Mouse (Mus musculus) hindbrain, embryonic 11.5 days (tissue): ENCODE data around the gene Plscr5. TPM values are rescaled to one million over a fixed set of nuclear protein-coding genes. Genes with fewer than 3 reads are reported as not detected.

Experiments used
- ATAC-seq: fragments of 200-750 bp; cut with Nextera tagmentation; 2 replicates; pipeline ENCODE4 v1.8.0; 2017; ENCODE audit warnings: mild to moderate bottlenecking, moderate TSS enrichment, moderate library complexity; ENCODE audit not compliant: low FRiP score
- DNase-seq: peaks from one replicate; pipeline ENCODE4 v3.0.0-alpha.2; 2015; ENCODE audit warnings: low spot score
- H3K27ac ChIP-seq: fragments of 300-500 bp; sonication (generic); 2 replicates; pipeline ENCODE4 v1.5.1; 2014; ENCODE audit warnings: mild to moderate bottlenecking, low read depth, low read length
- H3K27me3 ChIP-seq: fragments of 300-500 bp; sonication (generic); 2 replicates; pipeline ENCODE4 v1.6.1; 2014; ENCODE audit warnings: mild to moderate bottlenecking, low read length, moderate library complexity, mixed read lengths; ENCODE audit not compliant: control insufficient read depth, insufficient read depth
- H3K36me3 ChIP-seq: fragments of 300-500 bp; sonication (generic); 2 replicates; pipeline ENCODE4 v1.6.1; 2014; ENCODE audit warnings: mild to moderate bottlenecking, low read length, moderate library complexity, mixed read lengths; ENCODE audit not compliant: control insufficient read depth, insufficient read depth
- H3K4me1 ChIP-seq: fragments of 300-500 bp; sonication (generic); replicated peaks from 2 replicates; pipeline ENCODE4 v1.6.1; 2014; ENCODE audit warnings: low read length, mixed read lengths; ENCODE audit not compliant: control insufficient read depth, insufficient read depth
- H3K4me2 ChIP-seq: fragments of 300-500 bp; sonication (generic); replicated peaks from 2 replicates; pipeline ENCODE4 v1.6.1; 2014; ENCODE audit warnings: mild to moderate bottlenecking, low read depth, low read length
- H3K4me3 ChIP-seq: fragments of 300-500 bp; sonication (generic); 2 replicates; pipeline ENCODE4 v1.5.1; 2014; ENCODE audit warnings: low read depth, low read length
- H3K9ac ChIP-seq: fragments of 300-500 bp; sonication (generic); 2 replicates; pipeline ENCODE4 v1.6.1; 2014; ENCODE audit warnings: low read depth, low read length
- H3K9me3 ChIP-seq: fragments of 300-500 bp; sonication (generic); 2 replicates; pipeline ENCODE4 v1.6.1; 2016; ENCODE audit warnings: low read length; ENCODE audit not compliant: control insufficient read depth
- WGBS: fragments of 180-500 bp; shearing (Covaris S2); extraction: QIAGEN DNeasy Blood & Tissue Kit; methylation state at CpG from one replicate; pipeline ENCODE4 v1.1.7; 2014; 5-methylcytosine and 5-hydroxymethylcytosine counted together
- polyA plus RNA-seq: library from polyadenylated mRNA; unstranded; fragments of >200 nt; fragmentation: Nextera tagmentation; extraction: Ambion mirVana; gene quantifications from 2 replicates; pipeline ENCODE4 v1.2.1, GENCODE M21; 2014

Plscr5 gene
- polyA plus RNA-seq, 1 experiment from 2014 or later, result 0.19 TPM

- DNase-seq (no peak), ATAC-seq (no peak)
These were observed 56.2 kb downstream of the Plscr5 start for GRCm38 (mm10) chr9:92248773-92249446.

DNA sequence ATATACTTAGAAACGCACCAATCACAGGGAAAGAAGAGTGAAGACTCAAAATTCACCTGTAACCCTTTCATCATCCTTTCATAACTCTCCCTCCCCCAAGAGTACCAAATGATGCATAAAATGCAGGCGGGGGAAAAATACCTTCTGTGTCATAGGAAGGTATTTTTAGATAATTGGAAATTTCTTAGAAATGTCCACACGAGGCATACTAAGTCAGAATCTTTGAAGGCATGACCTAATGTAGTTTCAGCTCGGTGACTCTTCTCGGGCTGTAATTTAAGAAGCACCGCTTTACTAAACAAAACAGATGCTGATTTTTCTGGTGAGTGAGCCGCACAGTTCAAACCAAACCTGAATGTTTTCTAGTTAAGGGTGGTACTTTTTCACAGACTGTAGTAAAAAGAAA is 56.7 kb downstream of the Plscr5 start, which contains the start of gene Plscr1:
Plscr1 (plus strand) TSS at position 304 of the 406 bp plus-strand sequence.
- WGBS, result 38% methylated on average over 7 of the region's 7 CpGs
- ATAC-seq, result no peak
- no peaks in the 10 kb centered on the region for H3K4me1 ChIP-seq
- no peaks in the 10 kb centered on the region for H3K27me3 ChIP-seq
- H3K36me3 ChIP-seq, result no peaks in the 10 kb centered on the region
- H3K4me3 ChIP-seq, result peak within 1 kb of the TSS; percentile 64
- H3K27ac ChIP-seq, result peak within 1 kb of the TSS; percentile 59
- peak within 1 kb of the TSS; percentile 63 for H3K4me2 ChIP-seq
- DNase-seq, result no peak
- H3K9ac ChIP-seq, result peak within 1 kb of the TSS; percentile 80
- no peaks in the 10 kb centered on the region for H3K9me3 ChIP-seq

More at GRCm38 (mm10) chr9:92248773-92249446, 56.2 kb downstream of the Plscr5 start:
- H3K9me3 ChIP-seq, result no peaks in the 10 kb centered on the region
- H3K27me3 ChIP-seq, result no peaks in the 10 kb centered on the region
- H3K4me1 ChIP-seq, result no peaks in the 10 kb centered on the region
- WGBS, result 84% methylated on average over 7 of the region's 7 CpGs
- H3K9ac ChIP-seq, result no peak overlapping the region
- no peak overlapping the region for H3K27ac ChIP-seq
- H3K4me3 ChIP-seq, result no peak overlapping the region
- no peaks in the 10 kb centered on the region for H3K36me3 ChIP-seq
- no peak overlapping the region for H3K4me2 ChIP-seq

DNA sequence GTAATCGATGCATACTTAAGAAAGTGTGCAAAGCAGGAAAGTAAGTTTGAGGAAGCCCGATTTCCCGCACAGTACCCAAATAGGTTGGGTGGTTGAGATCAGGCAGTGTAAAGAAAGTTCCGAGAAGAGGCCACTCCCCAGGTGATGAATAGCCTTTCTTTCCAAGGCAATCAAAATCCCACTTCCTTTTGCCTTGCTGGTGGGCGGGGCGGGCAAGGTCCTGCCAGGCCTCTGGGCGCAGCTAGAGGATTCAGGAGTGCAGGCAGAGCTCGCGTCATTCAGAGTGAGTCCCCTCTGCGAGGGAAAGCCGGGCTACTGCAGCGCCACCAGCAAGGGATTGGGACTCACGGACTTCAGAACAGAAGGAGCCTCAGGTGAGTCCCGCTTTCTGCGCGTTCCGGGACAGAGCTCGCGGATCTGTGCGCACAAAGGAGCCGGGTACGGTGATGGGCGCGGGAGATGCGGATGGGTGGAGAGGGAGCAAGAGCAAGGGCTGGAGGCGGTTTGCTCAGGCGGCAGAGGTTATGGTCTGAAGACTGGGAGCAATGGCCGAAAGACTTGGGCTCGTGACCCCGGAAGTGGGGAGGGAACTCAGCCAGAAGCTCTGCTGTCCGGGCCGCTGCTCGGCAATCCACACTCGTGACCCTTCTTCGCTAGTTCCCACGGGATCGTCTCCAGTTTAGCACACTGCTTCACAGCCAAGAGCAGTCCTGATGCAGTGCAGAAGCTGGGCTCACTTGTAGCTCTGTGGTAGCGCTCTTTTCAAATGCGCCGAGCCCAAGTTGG is 57.4 kb downstream of the Plscr5 start:
- WGBS, result under 1% methylated on average over 40 of the region's 40 CpGs
- H3K27me3 ChIP-seq, result no peaks in the 10 kb centered on the region
- peak overlapping the region; percentile 63 for H3K4me2 ChIP-seq
- peak overlapping the region; percentile 80 for H3K9ac ChIP-seq
- no peaks in the 10 kb centered on the region for H3K36me3 ChIP-seq
- H3K27ac ChIP-seq, result peak overlapping the region; percentile 59
- peak; percentile 92 for ATAC-seq
- H3K4me1 ChIP-seq, result no peaks in the 10 kb centered on the region
- no peaks in the 10 kb centered on the region for H3K9me3 ChIP-seq
- H3K4me3 ChIP-seq, result peak overlapping the region; percentile 64
- peak; percentile 78 for DNase-seq

- no peak overlapping the region for H3K4me3 ChIP-seq
- ATAC-seq, result no peak
- no peak overlapping the region for H3K9ac ChIP-seq
- no peak for DNase-seq
- no peaks in the 10 kb centered on the region for H3K27me3 ChIP-seq
- no peaks in the 10 kb centered on the region for H3K36me3 ChIP-seq
- H3K4me1 ChIP-seq, result no peaks in the 10 kb centered on the region
- H3K4me2 ChIP-seq, result no peak overlapping the region
- no peaks in the 10 kb centered on the region for H3K9me3 ChIP-seq
- H3K27ac ChIP-seq, result no peak overlapping the region
- WGBS, result 88% methylated on average over 5 of the region's 5 CpGs
These were observed 60.0 kb downstream of the Plscr5 start for GRCm38 (mm10) chr9:92252718-92253117.

DNA sequence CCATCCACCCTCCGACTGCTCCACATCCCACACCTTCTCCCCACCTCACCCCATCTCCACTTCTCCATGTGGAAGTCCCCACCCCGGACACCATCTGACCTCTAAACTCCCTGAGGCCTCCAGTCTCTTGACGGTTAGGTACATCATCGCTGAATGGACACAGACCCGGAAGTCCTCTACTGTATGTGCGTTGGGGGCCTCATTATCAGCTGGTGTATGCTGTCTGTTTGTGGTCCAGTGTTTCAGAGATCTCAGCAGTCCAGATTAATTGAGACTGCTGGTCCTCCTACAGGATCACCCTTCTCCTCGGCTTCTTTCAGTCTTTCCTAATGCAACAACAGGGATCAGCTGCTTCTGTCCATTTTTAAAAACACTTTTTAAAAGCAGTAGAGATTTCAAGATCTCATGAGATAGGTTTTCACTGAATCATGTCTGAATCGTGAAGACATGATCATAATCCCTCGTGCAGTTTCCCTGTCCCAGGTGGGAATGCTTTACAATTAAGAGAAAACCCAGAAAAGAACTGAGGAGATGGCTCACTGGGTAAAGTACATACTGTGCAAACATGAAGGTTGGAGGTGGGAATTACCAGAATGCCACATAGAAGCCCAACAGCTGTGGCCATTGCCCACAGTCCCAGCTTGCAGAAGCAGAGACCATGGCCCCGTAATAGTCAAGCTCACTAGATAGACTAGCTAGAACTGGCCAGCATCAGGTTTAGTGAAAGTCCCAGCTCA is 61.0 kb downstream of the Plscr5 start:
- H3K27me3 ChIP-seq, result no peaks in the 10 kb centered on the region
- H3K4me1 ChIP-seq, result no peaks in the 10 kb centered on the region
- H3K9me3 ChIP-seq, result no peaks in the 10 kb centered on the region
- no peak for ATAC-seq
- H3K36me3 ChIP-seq, result no peaks in the 10 kb centered on the region
- no peak for DNase-seq
- no peak overlapping the region for H3K27ac ChIP-seq
- no peak overlapping the region for H3K4me3 ChIP-seq
- WGBS, result 92% methylated on average over 10 of the region's 10 CpGs
- H3K9ac ChIP-seq, result no peak overlapping the region
- H3K4me2 ChIP-seq, result no peak overlapping the region

Other genes starting within 250 kb of the Plscr5 start
- gene Plscr1, start 56.8 kb downstream of the Plscr5 start, polyA plus RNA-seq, result 26.0 and 27.6 TPM in 2 replicates
- 0.71 and 1.4 TPM in 2 replicates for gene Plscr2, start 82.7 kb downstream of the Plscr5 start, polyA plus RNA-seq
- not detected in 2 replicates for gene 1700057G04Rik, start 116.4 kb downstream of the Plscr5 start, polyA plus RNA-seq